Mouse (Mus musculus) kidney, embryonic 16.5 days (tissue): ENCODE measurements around the gene Vamp5. TPM values are rescaled to one million over a fixed set of nuclear protein-coding genes. Genes with fewer than 3 reads are reported as not detected.
A peak's percentile ranks its signal among the peaks of the same experiment; 100 is the strongest.

Source experiments
- ATAC-seq: fragments of 200-750 bp; cut with Nextera tagmentation; 2 replicates; pipeline ENCODE4 v1.8.0; 2017; ENCODE audit warnings: moderate TSS enrichment; ENCODE audit not compliant: low FRiP score, low TSS enrichment
- H3K27ac ChIP-seq: fragments of 300-500 bp; sonication (generic); 2 replicates; pipeline ENCODE4 v1.5.1; 2014; ENCODE audit warnings: low read length
- H3K27me3 ChIP-seq: fragments of 300-500 bp; sonication (generic); 2 replicates; pipeline ENCODE4 v1.6.1; 2014; ENCODE audit warnings: low read length, control low read depth, mixed read lengths; ENCODE audit not compliant: insufficient read depth
- H3K36me3 ChIP-seq: fragments of 300-500 bp; sonication (generic); 2 replicates; pipeline ENCODE4 v1.6.1; 2014; ENCODE audit warnings: low read length, control low read depth, mixed read lengths; ENCODE audit not compliant: insufficient read depth
- H3K4me1 ChIP-seq: fragments of 300-500 bp; sonication (generic); 2 replicates; pipeline ENCODE4 v1.6.1; 2014; ENCODE audit warnings: low read length, control low read depth, mixed read lengths; ENCODE audit not compliant: insufficient read depth
- H3K4me2 ChIP-seq: fragments of 300-500 bp; sonication (generic); replicated peaks from 2 replicates; pipeline ENCODE4 v1.6.1; 2014; ENCODE audit warnings: low read depth, low read length
- H3K4me3 ChIP-seq: fragments of 300-500 bp; sonication (generic); 2 replicates; pipeline ENCODE4 v1.5.1; 2014; ENCODE audit warnings: mild to moderate bottlenecking, low read length
- H3K9ac ChIP-seq: fragments of 300-500 bp; sonication (generic); replicated peaks from 2 replicates; pipeline ENCODE4 v1.6.1; 2014; ENCODE audit warnings: low read length
- H3K9me3 ChIP-seq: fragments of 300-500 bp; sonication (generic); 2 replicates; pipeline ENCODE4 v1.6.1; 2016; ENCODE audit warnings: low read length, control low read depth
- WGBS: fragments of 180-500 bp; shearing (Covaris S2); extraction: QIAGEN DNeasy Blood & Tissue Kit; methylation state at CpG from one replicate; pipeline ENCODE4 v1.1.7; 2014; 5-methylcytosine and 5-hydroxymethylcytosine counted together
- polyA plus RNA-seq: library from polyadenylated mRNA; unstranded; fragments of >200 nt; fragmentation: Nextera tagmentation; extraction: Ambion mirVana; gene quantifications from 2 replicates; pipeline ENCODE4 v1.2.1, GENCODE M21; 2015

The Vamp5 gene
- polyA plus RNA-seq, 1 experiment from 2014 or later: 42.5 TPM

- no peak for ATAC-seq
- Histone ChIP-seq H3K27me3 (no peaks in the 10 kb centered on the region), H3K4me1 (peaks cover 6% of the 10 kb centered on the region), H3K4me2 (no peak overlapping the region), H3K36me3 (no peaks in the 10 kb centered on the region), H3K9me3 (no peaks in the 10 kb centered on the region), H3K4me3 (no peak overlapping the region), H3K9ac (no peak overlapping the region), H3K27ac (no peak overlapping the region)
- 77% methylated on average over 12 of the region's 12 CpGs for WGBS
Observed at GRCm38 (mm10) chr6:72370091-72370490, 10.2 kb downstream of the Vamp5 start.

- peaks cover 6% of the 10 kb centered on the region for H3K4me1 ChIP-seq
- H3K4me3 ChIP-seq: no peak overlapping the region
- H3K4me2 ChIP-seq: no peak overlapping the region
- ATAC-seq: no peak
- no peaks in the 10 kb centered on the region for H3K9me3 ChIP-seq
- no peaks in the 10 kb centered on the region for H3K36me3 ChIP-seq
- no peak overlapping the region for H3K9ac ChIP-seq
- WGBS: 76% methylated on average over 4 of the region's 4 CpGs
- H3K27me3 ChIP-seq: no peaks in the 10 kb centered on the region
- no peak overlapping the region for H3K27ac ChIP-seq
Observed at GRCm38 (mm10) chr6:72369557-72369956, 10.7 kb downstream of the Vamp5 start.

GRCm38 (mm10) chr6:72367460-72367974 lies 12.8 kb downstream of the Vamp5 start:
- Histone ChIP-seq H3K27me3 (no peaks in the 10 kb centered on the region), H3K9ac (no peak overlapping the region), H3K27ac (no peak overlapping the region), H3K9me3 (no peaks in the 10 kb centered on the region), H3K4me3 (no peak overlapping the region), H3K4me2 (no peak overlapping the region), H3K4me1 (peaks cover 11% of the 10 kb centered on the region), H3K36me3 (no peaks in the 10 kb centered on the region)
- 73% methylated on average over 4 of the region's 4 CpGs for WGBS
- ATAC-seq: no peak

- Histone ChIP-seq H3K27ac (no peak within 1 kb of the TSS), H3K4me1 (peaks cover 11% of the 10 kb centered on the region), H3K36me3 (no peaks in the 10 kb centered on the region), H3K4me2 (no peak within 1 kb of the TSS), H3K9ac (no peak within 1 kb of the TSS), H3K9me3 (no peaks in the 10 kb centered on the region), H3K27me3 (no peaks in the 10 kb centered on the region), H3K4me3 (no peak within 1 kb of the TSS)
- 78% methylated on average over 4 of the region's 4 CpGs for WGBS
- ATAC-seq: no peak
Observed at GRCm38 (mm10) chr6:72366844-72367443, 13.3 kb downstream of the Vamp5 start, which contains the start of gene Rnf181. Rnf181 (minus strand) TSS chr6:72366956.

- Histone ChIP-seq H3K4me3 (no peak overlapping the region), H3K4me1 (peaks cover 11% of the 10 kb centered on the region), H3K9me3 (no peaks in the 10 kb centered on the region), H3K4me2 (no peak overlapping the region), H3K27ac (no peak overlapping the region), H3K36me3 (no peaks in the 10 kb centered on the region), H3K9ac (no peak overlapping the region), H3K27me3 (no peaks in the 10 kb centered on the region)
- no peak for ATAC-seq
- 64% methylated on average over 3 of the region's 3 CpGs for WGBS
Observed at GRCm38 (mm10) chr6:72366304-72366703, 14.0 kb downstream of the Vamp5 start.

GRCm38 (mm10) chr6:72364985-72365384 lies 15.3 kb downstream of the Vamp5 start:
- H3K4me2 ChIP-seq: no peak overlapping the region
- peaks cover 18% of the 10 kb centered on the region for H3K4me1 ChIP-seq
- no peaks in the 10 kb centered on the region for H3K27me3 ChIP-seq
- H3K36me3 ChIP-seq: 0 out of 2 replicates have a peak, but pooled peaks cover 8% of the 10 kb centered on the region
- no peak overlapping the region for H3K4me3 ChIP-seq
- H3K27ac ChIP-seq: no peak overlapping the region
- ATAC-seq: no peak
- H3K9me3 ChIP-seq: no peaks in the 10 kb centered on the region
- 72% methylated on average over 6 of the region's 6 CpGs for WGBS
- no peak overlapping the region for H3K9ac ChIP-seq

GRCm38 (mm10) chr6:72364009-72364408 lies 16.3 kb downstream of the Vamp5 start:
- WGBS: 53% methylated on average over 7 of the region's 7 CpGs
- peaks cover 18% of the 10 kb centered on the region for H3K4me1 ChIP-seq
- H3K4me3 ChIP-seq: no peak overlapping the region
- no peak overlapping the region for H3K9ac ChIP-seq
- H3K9me3 ChIP-seq: no peaks in the 10 kb centered on the region
- H3K4me2 ChIP-seq: no peak overlapping the region
- H3K27ac ChIP-seq: no peak overlapping the region
- H3K36me3 ChIP-seq: peaks cover 17% of the 10 kb centered on the region; the same call in 1 of the 2 replicates
- H3K27me3 ChIP-seq: no peaks in the 10 kb centered on the region
- ATAC-seq: no peak

- ATAC-seq: peak; percentile 98
- no peaks in the 10 kb centered on the region for H3K27me3 ChIP-seq
- H3K4me2 ChIP-seq: peak overlapping the region; percentile 84
- WGBS: under 1% methylated on average over 42 of the region's 42 CpGs
- H3K9me3 ChIP-seq: no peaks in the 10 kb centered on the region
- H3K27ac ChIP-seq: peak overlapping the region; percentile 89
- peaks cover 18% of the 10 kb centered on the region for H3K4me1 ChIP-seq
- peaks cover 26% of the 10 kb centered on the region for H3K36me3 ChIP-seq
- peak overlapping the region; percentile 77 for H3K9ac ChIP-seq
- peak overlapping the region; percentile 71 for H3K4me3 ChIP-seq
Observed at GRCm38 (mm10) chr6:72362132-72363028, 17.9 kb downstream of the Vamp5 start.

GRCm38 (mm10) chr6:72361121-72361551 lies 19.1 kb downstream of the Vamp5 start:
- Histone ChIP-seq H3K4me2 (peak overlapping the region; percentile 74), H3K27ac (peak overlapping the region; percentile 57; the same call in 1 of the 2 replicates), H3K9ac (peak overlapping the region; percentile 77), H3K4me3 (peak overlapping the region; percentile 71), H3K36me3 (peaks cover 26% of the 10 kb centered on the region), H3K9me3 (no peaks in the 10 kb centered on the region), H3K4me1 (peaks cover 25% of the 10 kb centered on the region), H3K27me3 (no peaks in the 10 kb centered on the region)
- no peak for ATAC-seq
- WGBS: 54% methylated on average over 5 of the region's 5 CpGs
